Mouse (Mus musculus): ENCODE results near the gene Dph1.

- TF ChIP-seq POLR2A (IDR thresholded peaks at IDR 0.05; ENCODE audit: control insufficient read depth, extremely low read depth, insufficient read depth, low read length, poor library complexity) (no peak), CTCF (IDR thresholded peaks at IDR 0.05; ENCODE audit: borderline replicate concordance, control insufficient read depth, extremely low read depth, insufficient read depth, low read length, poor library complexity) (peak; percentile 88)
These were observed 40.7 kb upstream of the Dph1 start for GRCm38 (mm10) chr11:75231756-75232155.

Data from thymus, adult 2 months (tissue).